Mouse (Mus musculus) midbrain, embryonic 10.5 days (tissue): ENCODE results near the gene Fbxo47. TPM values are rescaled to one million over a fixed set of nuclear protein-coding genes. Genes with fewer than 3 reads are reported as not detected.
"Not testable (repeated sequence)": the region's sequence is repeated elsewhere in the genome, so short reads cannot be mapped to it uniquely, and the experiment has no call there.

Source experiments
- DNase-seq: peaks from one replicate; pipeline ENCODE4 v3.0.0-alpha.2; 2017; ENCODE audit warnings: low spot score
- H3K27ac ChIP-seq: fragments of 300-500 bp; sonication (generic); replicated peaks from 2 replicates; pipeline ENCODE4 v1.5.1; 2016; ENCODE audit warnings: mild to moderate bottlenecking
- H3K27me3 ChIP-seq: fragments of 300-500 bp; sonication (generic); 2 replicates; pipeline ENCODE4 v1.6.1; 2016; ENCODE audit warnings: low read depth, mild to moderate bottlenecking; ENCODE audit not compliant: poor library complexity, severe bottlenecking
- H3K36me3 ChIP-seq: fragments of 300-500 bp; sonication (generic); 2 replicates; pipeline ENCODE4 v1.6.1; 2016; ENCODE audit warnings: mild to moderate bottlenecking, moderate library complexity
- H3K4me1 ChIP-seq: fragments of 300-500 bp; sonication (generic); 2 replicates; pipeline ENCODE4 v1.6.1; 2016
- H3K4me3 ChIP-seq: fragments of 300-500 bp; sonication (generic); 2 replicates; pipeline ENCODE4 v1.5.1; 2016; ENCODE audit warnings: mild to moderate bottlenecking, moderate library complexity
- H3K9me3 ChIP-seq: fragments of 300-500 bp; sonication (generic); replicated peaks from 2 replicates; pipeline ENCODE4 v1.6.1; 2016; ENCODE audit warnings: mild to moderate bottlenecking
- WGBS: fragments of 180-500 bp; shearing (Covaris S2); methylation state at CpG from one replicate; pipeline ENCODE4 v1.1.7; 2016; 5-methylcytosine and 5-hydroxymethylcytosine counted together
- polyA plus RNA-seq: library from polyadenylated mRNA; unstranded; fragments of >200 nt; fragmentation: Nextera tagmentation; extraction: Ambion mirVana; gene quantifications from 2 replicates; pipeline ENCODE4 v1.2.1, GENCODE M21; 2016

Fbxo47 gene
- polyA plus RNA-seq, 1 experiment from 2014 or later: 0.38 TPM

- H3K36me3 ChIP-seq: no peaks in the 10 kb centered on the region
- H3K4me3 ChIP-seq: no peak overlapping the region
- H3K4me1 ChIP-seq: no peaks in the 10 kb centered on the region
- no peak for DNase-seq
- no peak overlapping the region for H3K27ac ChIP-seq
- H3K9me3 ChIP-seq: no peaks in the 10 kb centered on the region
- 90% methylated on average over 13 of the region's 13 CpGs for WGBS
- H3K27me3 ChIP-seq: no peaks in the 10 kb centered on the region
Measured at GRCm38 (mm10) chr11:97904801-97905200, 20.8 kb upstream of the Fbxo47 start.

GRCm38 (mm10) chr11:97901806-97902205, 17.9 kb upstream of the Fbxo47 start:
- 83% methylated on average over 6 of the region's 6 CpGs for WGBS
- Histone ChIP-seq H3K27ac (no peak overlapping the region), H3K36me3 (no peaks in the 10 kb centered on the region), H3K27me3 (no peaks in the 10 kb centered on the region), H3K4me1 (no peaks in the 10 kb centered on the region), H3K9me3 (no peaks in the 10 kb centered on the region), H3K4me3 (no peak overlapping the region)
- DNase-seq: no peak

GRCm38 (mm10) chr11:97899822-97900221, 15.9 kb upstream of the Fbxo47 start:
- Histone ChIP-seq H3K27ac (no peak overlapping the region), H3K4me3 (no peak overlapping the region), H3K9me3 (no peaks in the 10 kb centered on the region), H3K4me1 (no peaks in the 10 kb centered on the region), H3K36me3 (no peaks in the 10 kb centered on the region), H3K27me3 (no peaks in the 10 kb centered on the region)
- WGBS: 7% methylated on average over 2 of the region's 2 CpGs
- DNase-seq: peak; percentile 80

- Histone ChIP-seq H3K27ac (no peak overlapping the region), H3K9me3 (no peaks in the 10 kb centered on the region), H3K36me3 (no peaks in the 10 kb centered on the region), H3K4me1 (no peaks in the 10 kb centered on the region), H3K4me3 (no peak overlapping the region), H3K27me3 (no peaks in the 10 kb centered on the region)
- WGBS: 90% methylated on average over 3 of the region's 3 CpGs
- no peak for DNase-seq
Measured at GRCm38 (mm10) chr11:97897568-97898185, 13.7 kb upstream of the Fbxo47 start.

GRCm38 (mm10) chr11:97896655-97897054, 12.7 kb upstream of the Fbxo47 start:
- H3K36me3 ChIP-seq: no peaks in the 10 kb centered on the region
- no peaks in the 10 kb centered on the region for H3K4me1 ChIP-seq
- no peak overlapping the region for H3K4me3 ChIP-seq
- no peak overlapping the region for H3K27ac ChIP-seq
- H3K9me3 ChIP-seq: no peaks in the 10 kb centered on the region
- no peaks in the 10 kb centered on the region for H3K27me3 ChIP-seq
- DNase-seq: no peak
- 81% methylated on average over 4 of the region's 4 CpGs for WGBS

GRCm38 (mm10) chr11:97891821-97892220, 7.9 kb upstream of the Fbxo47 start:
- DNase-seq: no peak
- no peaks in the 10 kb centered on the region for H3K27me3 ChIP-seq
- H3K4me1 ChIP-seq: no peaks in the 10 kb centered on the region
- no peaks in the 10 kb centered on the region for H3K36me3 ChIP-seq
- no peak overlapping the region for H3K4me3 ChIP-seq
- no peaks in the 10 kb centered on the region for H3K9me3 ChIP-seq
- 82% methylated on average over 5 of the region's 5 CpGs for WGBS
- no peak overlapping the region for H3K27ac ChIP-seq

DNA sequence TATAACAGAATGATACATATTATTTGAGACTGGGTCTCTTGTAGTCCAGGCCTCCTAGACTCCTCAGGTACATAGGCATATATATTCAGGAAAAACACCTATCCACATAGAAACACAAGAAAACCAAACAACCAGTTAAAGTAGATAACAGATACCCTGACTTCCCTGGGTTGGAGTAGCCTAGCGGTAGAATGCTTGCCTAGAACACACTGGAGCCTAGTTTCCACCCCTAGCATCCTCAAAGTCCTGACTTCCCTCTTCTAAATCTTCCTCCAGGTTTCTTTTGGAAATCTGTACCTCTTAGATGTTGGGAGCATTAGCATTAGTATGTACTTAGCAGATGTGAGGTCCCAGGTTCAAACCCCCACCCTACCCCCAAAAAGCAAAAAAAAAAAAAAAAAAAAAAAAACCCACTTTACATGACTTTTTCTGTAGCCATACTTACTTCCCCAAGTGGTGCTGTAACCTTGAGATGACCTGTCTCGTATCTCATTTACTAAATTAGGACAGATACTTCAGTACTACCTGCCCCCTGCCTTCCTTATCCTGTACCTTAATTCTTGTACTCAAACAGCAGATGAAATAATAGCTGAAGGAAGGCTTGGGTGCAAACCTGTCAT, 1.5 kb upstream of the Fbxo47 start:
- no peak for DNase-seq
- Histone ChIP-seq H3K4me3 (peak overlapping the region; percentile 68; the same call in 1 of the 2 replicates), H3K27me3 (no peaks in the 10 kb centered on the region), H3K36me3 (no peaks in the 10 kb centered on the region), H3K27ac (peak overlapping the region; percentile 89; the same call in 1 of the 2 replicates), H3K9me3 (no peaks in the 10 kb centered on the region; the same call in 1 of the 2 replicates), H3K4me1 (0 out of 2 replicates have a peak, but pooled peaks cover 4% of the 10 kb centered on the region)
- WGBS: 93% methylated on average over 2 of the region's 2 CpGs

- Histone ChIP-seq H3K27me3 (no peaks in the 10 kb centered on the region), H3K4me1 (0 out of 2 replicates have a peak, but pooled peaks cover 4% of the 10 kb centered on the region), H3K27ac (peak overlapping the region; percentile 89), H3K36me3 (no peaks in the 10 kb centered on the region), H3K9me3 (no peaks in the 10 kb centered on the region; the same call in 1 of the 2 replicates), H3K4me3 (peak overlapping the region; percentile 68)
- WGBS: 29% methylated on average over 7 of the region's 7 CpGs
- DNase-seq: no peak
Measured at GRCm38 (mm10) chr11:97884601-97885185, 739 bp upstream of the Fbxo47 start.

GRCm38 (mm10) chr11:97883542-97883917, 424 bp downstream of the Fbxo47 start:
- Histone ChIP-seq H3K9me3 (no peaks in the 10 kb centered on the region; the same call in 1 of the 2 replicates), H3K27ac (peak overlapping the region; percentile 89), H3K36me3 (no peaks in the 10 kb centered on the region), H3K4me3 (peak overlapping the region; percentile 68), H3K4me1 (0 out of 2 replicates have a peak, but pooled peaks cover 4% of the 10 kb centered on the region), H3K27me3 (no peaks in the 10 kb centered on the region)
- 5% methylated on average over 26 of the region's 26 CpGs for WGBS
- DNase-seq: peak; percentile 78

GRCm38 (mm10) chr11:97880362-97880761, 3.6 kb downstream of the Fbxo47 start:
- Histone ChIP-seq H3K4me3 (no peak overlapping the region), H3K4me1 (0 out of 2 replicates have a peak, but pooled peaks cover 4% of the 10 kb centered on the region), H3K36me3 (no peaks in the 10 kb centered on the region), H3K27me3 (no peaks in the 10 kb centered on the region), H3K9me3 (no peaks in the 10 kb centered on the region; the same call in 1 of the 2 replicates), H3K27ac (no peak overlapping the region)
- WGBS: 93% methylated on average over 4 of the region's 4 CpGs
- DNase-seq: no peak

GRCm38 (mm10) chr11:97877341-97877740, 6.6 kb downstream of the Fbxo47 start:
- no peaks in the 10 kb centered on the region for H3K27me3 ChIP-seq
- WGBS: 94% methylated on average over 2 of the region's 2 CpGs
- no peak for DNase-seq
- H3K36me3 ChIP-seq: no peaks in the 10 kb centered on the region
- no peak overlapping the region for H3K4me3 ChIP-seq
- no peak overlapping the region for H3K27ac ChIP-seq
- no peaks in the 10 kb centered on the region for H3K4me1 ChIP-seq
- H3K9me3 ChIP-seq: no peaks in the 10 kb centered on the region

- no peaks in the 10 kb centered on the region for H3K9me3 ChIP-seq
- H3K27me3 ChIP-seq: no peaks in the 10 kb centered on the region
- H3K27ac ChIP-seq: no peak overlapping the region
- 92% methylated on average over 1 of the region's 1 CpGs for WGBS
- H3K36me3 ChIP-seq: no peaks in the 10 kb centered on the region
- DNase-seq: no peak
- H3K4me1 ChIP-seq: no peaks in the 10 kb centered on the region
- H3K4me3 ChIP-seq: no peak overlapping the region
Measured at GRCm38 (mm10) chr11:97874396-97874795, 9.6 kb downstream of the Fbxo47 start.

DNA sequence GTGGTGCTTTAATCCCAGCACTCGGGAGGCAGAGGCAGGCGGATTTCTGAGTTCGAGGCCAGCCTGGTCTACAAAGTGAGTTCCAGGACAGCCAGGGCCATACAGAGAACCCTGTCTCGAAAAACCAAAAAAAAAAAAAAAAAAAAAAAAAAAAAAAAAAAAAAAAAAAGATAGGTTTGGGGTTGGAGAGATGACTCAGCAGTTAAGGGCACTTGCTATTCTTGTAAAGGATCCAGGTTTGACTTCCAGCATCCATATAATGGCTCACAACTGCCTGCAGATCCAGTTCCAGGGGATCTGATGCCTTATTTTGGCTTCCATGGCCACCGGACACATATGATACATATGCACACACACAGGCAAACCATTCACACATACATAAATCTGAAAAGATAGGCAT, 11.6 kb downstream of the Fbxo47 start:
- not testable (repeated sequence) for H3K27me3 ChIP-seq

More for the DNA sequence above, 11.6 kb downstream of the Fbxo47 start:
- 83% methylated on average over 5 of the region's 5 CpGs for WGBS
- H3K36me3 ChIP-seq, H3K27ac ChIP-seq, H3K4me3 ChIP-seq, DNase-seq, H3K9me3 ChIP-seq, H3K4me1 ChIP-seq: not testable (repeated sequence)
